Mouse (Mus musculus) lung, postnatal 0 days (tissue): ENCODE measurements around the gene Rbpjl.

Experiments
- CTCF ChIP-seq: IDR thresholded peaks from 2 replicates; pipeline ENCODE4 v1.5.1; 2016; ENCODE audit warnings: antibody characterized with exemption, mild to moderate bottlenecking
- EP300 ChIP-seq: IDR thresholded peaks from 2 replicates; pipeline ENCODE4 v1.6.1; 2016; ENCODE audit warnings: antibody characterized with exemption, mild to moderate bottlenecking, control low read depth

DNA sequence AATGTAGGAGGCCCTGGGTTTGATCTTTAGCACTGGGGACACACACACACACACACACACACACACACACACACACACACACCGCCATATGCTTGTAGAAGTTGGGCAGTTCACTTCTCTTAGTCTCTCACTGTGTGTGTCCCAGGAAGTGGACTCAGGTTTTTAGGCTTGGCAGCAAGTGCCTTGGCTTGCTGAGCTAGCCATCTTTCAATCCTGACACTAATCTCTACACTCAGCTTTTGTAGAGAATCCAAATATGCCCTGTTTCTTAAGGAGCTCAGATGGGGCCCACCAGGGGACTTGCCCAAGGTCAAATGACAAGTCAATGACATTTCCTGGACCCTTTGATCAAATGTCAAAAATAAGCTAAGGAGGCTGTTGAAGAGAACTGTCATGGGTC is 53.5 kb downstream of the Rbpjl start:
- TF ChIP-seq CTCF (no peak), EP300 (no peak)
